Mouse (Mus musculus) intestine, postnatal 0 days (tissue): ENCODE measurements around the gene L3hypdh. TPM values are rescaled to one million over a fixed set of nuclear protein-coding genes. Genes with fewer than 3 reads are reported as not detected.
A peak's percentile ranks its signal among the peaks of the same experiment; 100 is the strongest.
"Not testable (repeated sequence)": the region's sequence is repeated elsewhere in the genome, so short reads cannot be mapped to it uniquely, and the experiment has no call there.

Source experiments
- ATAC-seq: fragments of 200-750 bp; cut with Nextera tagmentation; 2 replicates; pipeline ENCODE4 v1.8.0; 2017; ENCODE audit warnings: mild to moderate bottlenecking, moderate TSS enrichment, moderate library complexity
- H3K27ac ChIP-seq: fragments of 300-500 bp; sonication (generic); 2 replicates; pipeline ENCODE4 v1.5.1; 2014; ENCODE audit warnings: mild to moderate bottlenecking, low read depth, low read length, moderate library complexity
- H3K27me3 ChIP-seq: fragments of 300-500 bp; sonication (generic); replicated peaks from 2 replicates; pipeline ENCODE4 v1.6.1; 2014; ENCODE audit warnings: low read length, mixed read lengths; ENCODE audit not compliant: control insufficient read depth, insufficient read depth
- H3K36me3 ChIP-seq: fragments of 300-500 bp; sonication (generic); 2 replicates; pipeline ENCODE4 v1.6.1; 2014; ENCODE audit warnings: mild to moderate bottlenecking, moderate library complexity; ENCODE audit not compliant: control insufficient read depth, insufficient read depth
- H3K4me1 ChIP-seq: fragments of 300-500 bp; sonication (generic); replicated peaks from 2 replicates; pipeline ENCODE4 v1.6.1; 2014; ENCODE audit warnings: antibody characterized with exemption, low read length, mixed read lengths; ENCODE audit not compliant: control insufficient read depth, insufficient read depth
- H3K4me2 ChIP-seq: fragments of 300-500 bp; sonication (generic); replicated peaks from 2 replicates; pipeline ENCODE4 v1.6.1; 2014; ENCODE audit warnings: low read depth, mild to moderate bottlenecking, moderate library complexity
- H3K4me3 ChIP-seq: fragments of 300-500 bp; sonication (generic); 2 replicates; pipeline ENCODE4 v1.5.1; 2014; ENCODE audit warnings: low read depth, low read length
- H3K9ac ChIP-seq: fragments of 300-500 bp; sonication (generic); 2 replicates; pipeline ENCODE4 v1.6.1; 2014; ENCODE audit warnings: mild to moderate bottlenecking, low read depth, low read length
- H3K9me3 ChIP-seq: fragments of 300-500 bp; sonication (generic); 2 replicates; pipeline ENCODE4 v1.6.1; 2016; ENCODE audit warnings: mixed run types; ENCODE audit not compliant: control insufficient read depth
- CTCF ChIP-seq: sonication (generic); IDR thresholded peaks from 2 replicates; pipeline ENCODE4 v1.5.1; 2016; ENCODE audit warnings: low read depth, mild to moderate bottlenecking, control low read depth, antibody characterized with exemption, moderate library complexity
- WGBS: fragments of 180-500 bp; shearing (Covaris S2); extraction: QIAGEN DNeasy Blood & Tissue Kit; methylation state at CpG from one replicate; pipeline ENCODE4 v1.1.7; 2014; 5-methylcytosine and 5-hydroxymethylcytosine counted together
- polyA plus RNA-seq: library from polyadenylated mRNA; unstranded; fragments of >200 nt; fragmentation: Nextera tagmentation; extraction: Ambion mirVana; gene quantifications from 2 replicates; pipeline ENCODE4 v1.2.1, GENCODE M21; 2015

The L3hypdh gene
- polyA plus RNA-seq, 1 experiment from 2014 or later: 10.9 TPM

DNA sequence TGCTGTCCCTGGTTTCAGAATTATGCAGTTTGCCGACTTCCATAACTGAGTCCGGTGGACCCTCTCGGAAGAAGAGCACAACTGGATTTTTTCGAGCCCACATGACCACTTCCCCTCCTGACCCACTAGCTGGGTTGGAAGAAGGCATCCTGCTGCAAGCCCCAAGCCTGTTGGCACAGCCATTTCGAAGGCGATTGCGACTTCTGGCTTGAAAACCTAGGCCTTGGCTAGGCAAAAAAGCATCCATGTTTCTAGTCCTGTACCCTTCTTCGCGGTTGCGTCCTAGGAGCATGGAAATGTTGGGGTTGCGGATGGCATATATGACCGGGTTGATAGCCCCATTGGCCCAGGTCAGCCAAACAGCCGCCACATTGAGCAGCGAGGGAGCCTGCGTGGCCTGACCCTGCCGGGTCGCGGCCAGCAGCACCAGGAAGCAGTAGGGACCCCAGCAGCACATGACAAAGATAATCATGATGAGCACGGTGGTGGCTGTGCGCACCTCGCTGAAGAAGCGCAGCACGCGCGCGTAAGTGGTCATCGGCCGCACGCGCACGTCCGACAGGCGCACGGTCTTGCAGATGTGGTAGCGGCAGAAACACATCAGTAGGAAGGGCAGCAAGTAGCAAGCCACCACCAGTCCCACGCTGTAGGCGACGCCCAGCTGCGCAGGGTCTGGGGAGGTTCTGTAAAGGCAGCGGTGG is 15.5 kb downstream of the L3hypdh start:
- H3K9me3 ChIP-seq: no peaks in the 10 kb centered on the region
- H3K9ac ChIP-seq: no peak overlapping the region
- peaks cover 3% of the 10 kb centered on the region; the same call in 1 of the 2 replicates for H3K36me3 ChIP-seq
- H3K27me3 ChIP-seq: peaks cover 20% of the 10 kb centered on the region
- WGBS: 10% methylated on average over 40 of the region's 40 CpGs
- peak; percentile 53 for ATAC-seq
- no peaks in the 10 kb centered on the region for H3K4me1 ChIP-seq
- H3K4me2 ChIP-seq: peak overlapping the region; percentile 97
- peak overlapping the region; percentile 55 for H3K4me3 ChIP-seq
- TF ChIP-seq CTCF: no peak
- no peak overlapping the region for H3K27ac ChIP-seq

- Histone ChIP-seq H3K4me3 (no peak overlapping the region), H3K27ac (no peak overlapping the region), H3K9ac (no peak overlapping the region), H3K27me3 (no peaks in the 10 kb centered on the region), H3K4me2 (no peak overlapping the region), H3K9me3 (no peaks in the 10 kb centered on the region), H3K36me3 (no peaks in the 10 kb centered on the region), H3K4me1 (no peaks in the 10 kb centered on the region)
- 91% methylated on average over 1 of the region's 1 CpGs for WGBS
- TF ChIP-seq CTCF: no peak
- no peak for ATAC-seq
These were observed 27.5 kb downstream of the L3hypdh start for GRCm38 (mm10) chr12:72057780-72058179.

DNA sequence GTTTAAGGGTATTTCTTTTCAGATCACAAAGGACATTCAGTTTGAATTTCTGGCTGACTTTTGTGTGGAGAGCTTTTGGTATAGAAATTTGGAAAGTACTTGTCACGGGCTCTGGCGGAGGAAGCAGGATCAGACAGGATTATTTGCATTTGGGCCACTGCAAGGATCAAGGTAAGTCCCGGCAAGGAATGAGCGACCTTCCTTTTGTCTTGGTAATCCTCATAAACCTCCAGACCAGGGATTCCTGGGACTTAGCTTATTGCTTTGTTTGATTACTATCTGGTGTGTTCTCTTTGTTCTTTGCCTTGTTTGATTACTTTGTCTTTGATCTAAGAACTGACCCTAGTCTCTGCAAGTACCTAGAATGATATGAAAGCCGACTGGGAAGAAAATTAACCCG is 31.4 kb downstream of the L3hypdh start:
- H3K4me2 ChIP-seq: no peak overlapping the region
- no peaks in the 10 kb centered on the region for H3K4me1 ChIP-seq
- 35% methylated on average over 6 of the region's 6 CpGs for WGBS
- H3K27ac ChIP-seq: no peak overlapping the region
- no peak overlapping the region for H3K9ac ChIP-seq
- H3K4me3 ChIP-seq: no peak overlapping the region
- no peaks in the 10 kb centered on the region for H3K9me3 ChIP-seq
- no peaks in the 10 kb centered on the region for H3K36me3 ChIP-seq
- TF ChIP-seq CTCF: no peak
- H3K27me3 ChIP-seq: no peaks in the 10 kb centered on the region
- no peak for ATAC-seq

- Histone ChIP-seq H3K36me3 (no peaks in the 10 kb centered on the region), H3K4me3 (no peak overlapping the region), H3K27me3 (no peaks in the 10 kb centered on the region), H3K4me2 (no peak overlapping the region), H3K9me3 (no peaks in the 10 kb centered on the region), H3K4me1 (no peaks in the 10 kb centered on the region), H3K27ac (no peak overlapping the region), H3K9ac (no peak overlapping the region)
- ATAC-seq: no peak
- 38% methylated on average over 6 of the region's 6 CpGs for WGBS
- TF ChIP-seq CTCF: peak; percentile 73
These were observed 31.9 kb downstream of the L3hypdh start for GRCm38 (mm10) chr12:72053303-72053702.

DNA sequence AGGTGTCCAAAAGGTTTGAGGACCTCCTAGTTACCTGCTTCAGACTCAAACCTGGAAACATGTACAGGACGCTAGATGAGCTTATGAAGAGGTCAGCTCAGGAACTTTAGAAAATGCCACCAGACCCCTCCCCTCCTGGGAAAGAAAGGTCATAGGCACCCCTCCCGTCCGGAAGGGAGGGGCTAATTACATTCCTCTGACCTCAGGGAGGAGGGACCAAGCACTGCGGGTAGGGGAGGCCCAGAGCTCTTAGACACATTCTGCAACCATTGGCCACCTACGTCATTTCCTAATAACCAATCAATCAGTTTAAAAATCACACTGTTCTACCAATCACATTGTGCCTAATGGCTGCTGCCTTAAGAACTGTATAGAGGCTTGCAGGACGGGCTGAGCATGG is 32.7 kb downstream of the L3hypdh start:
- 79% methylated on average over 6 of the region's 6 CpGs for WGBS
- Histone ChIP-seq H3K9ac (no peak overlapping the region), H3K9me3 (no peaks in the 10 kb centered on the region)

DNA sequence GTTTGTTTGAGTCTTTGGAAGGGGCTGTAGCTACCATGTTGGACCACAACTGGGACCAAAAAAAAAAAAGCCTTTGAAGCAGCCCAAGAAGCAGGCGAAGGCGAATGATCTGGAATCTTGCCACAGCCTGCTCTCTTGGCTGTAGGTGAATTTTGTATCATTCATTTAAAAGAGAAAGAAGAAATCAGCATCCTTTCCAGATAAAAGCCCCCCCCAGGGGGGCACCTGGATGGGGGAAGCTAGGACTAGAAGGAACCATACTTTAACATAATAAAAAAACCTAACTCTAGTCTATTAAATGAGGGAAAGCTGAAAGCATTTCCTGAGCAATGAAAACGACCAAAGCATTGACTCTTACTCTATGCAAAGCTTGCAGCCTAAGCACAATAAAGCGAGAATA is 34.4 kb downstream of the L3hypdh start:
- Histone ChIP-seq H3K36me3 (no peaks in the 10 kb centered on the region), H3K27ac (no peak overlapping the region), H3K4me1 (no peaks in the 10 kb centered on the region), H3K27me3 (no peaks in the 10 kb centered on the region), H3K4me2 (no peak overlapping the region), H3K4me3 (no peak overlapping the region), H3K9me3 (no peaks in the 10 kb centered on the region), H3K9ac (no peak overlapping the region)
- WGBS: 88% methylated on average over 4 of the region's 4 CpGs
- no peak for ATAC-seq
- TF ChIP-seq CTCF: no peak

More for the DNA sequence above, 32.7 kb downstream of the L3hypdh start:
- Histone ChIP-seq H3K4me2 (no peak overlapping the region), H3K27me3 (no peaks in the 10 kb centered on the region), H3K4me1 (no peaks in the 10 kb centered on the region), H3K36me3 (no peaks in the 10 kb centered on the region), H3K4me3 (no peak overlapping the region), H3K27ac (no peak overlapping the region)
- ATAC-seq: no peak
- no peak for TF ChIP-seq CTCF

GRCm38 (mm10) chr12:72050156-72050555 is 35.1 kb downstream of the L3hypdh start:
- H3K4me2 ChIP-seq, H3K27me3 ChIP-seq, H3K9me3 ChIP-seq, H3K36me3 ChIP-seq, H3K4me1 ChIP-seq, ATAC-seq, H3K9ac ChIP-seq, H3K27ac ChIP-seq, H3K4me3 ChIP-seq: not testable (repeated sequence)
- 84% methylated on average over 5 of the region's 5 CpGs for WGBS
